Mouse (Mus musculus) splenic B cell, adult 2 months (primary cell): Measurements from ENCODE around the gene Olfr761.
"Not testable (repeated sequence)": the region's sequence is repeated elsewhere in the genome, so short reads cannot be mapped to it uniquely, and the experiment has no call there.

Experiments used
- DNase-seq: peaks from one replicate; pipeline ENCODE4 v3.0.0-alpha.2; 2011; ENCODE audit warnings: low read depth, low spot score
- H3K27me3 ChIP-seq: 2 replicates; pipeline ENCODE4 v1.6.1; 2012; ENCODE audit warnings: mild to moderate bottlenecking, low read length, moderate library complexity, mixed read lengths; ENCODE audit not compliant: control insufficient read depth, poor library complexity, insufficient read depth, severe bottlenecking
- H3K36me3 ChIP-seq: 2 replicates; pipeline ENCODE4 v1.6.1; 2012; ENCODE audit warnings: mild to moderate bottlenecking, low read length, moderate library complexity, mixed read lengths; ENCODE audit not compliant: control insufficient read depth, poor library complexity, insufficient read depth, severe bottlenecking

Gene Olfr761

DNA sequence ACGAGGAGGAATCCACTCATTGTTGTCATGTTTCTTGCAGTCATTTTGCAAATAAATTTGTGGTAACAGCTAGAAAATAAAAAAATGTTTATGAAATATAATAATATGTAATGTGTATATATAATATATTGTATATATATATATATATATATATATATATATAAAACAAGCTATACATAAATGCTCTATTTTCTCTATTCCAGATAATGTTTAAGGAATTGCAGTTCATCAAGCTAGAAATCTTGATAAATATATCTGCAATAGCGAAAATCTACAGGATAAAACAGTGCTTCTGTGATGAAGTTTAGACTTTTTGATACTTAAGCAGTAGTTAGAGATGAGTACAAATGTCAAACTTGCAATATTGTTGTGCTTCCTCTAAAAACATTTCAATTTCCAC is at the start of gene Olfr761:
Gene Olfr761 (minus strand): TSS at position 101 of the 400 bp plus-strand sequence.
- DNase-seq = no peak
- H3K27me3 ChIP-seq = no peaks in the 10 kb centered on the region

DNA sequence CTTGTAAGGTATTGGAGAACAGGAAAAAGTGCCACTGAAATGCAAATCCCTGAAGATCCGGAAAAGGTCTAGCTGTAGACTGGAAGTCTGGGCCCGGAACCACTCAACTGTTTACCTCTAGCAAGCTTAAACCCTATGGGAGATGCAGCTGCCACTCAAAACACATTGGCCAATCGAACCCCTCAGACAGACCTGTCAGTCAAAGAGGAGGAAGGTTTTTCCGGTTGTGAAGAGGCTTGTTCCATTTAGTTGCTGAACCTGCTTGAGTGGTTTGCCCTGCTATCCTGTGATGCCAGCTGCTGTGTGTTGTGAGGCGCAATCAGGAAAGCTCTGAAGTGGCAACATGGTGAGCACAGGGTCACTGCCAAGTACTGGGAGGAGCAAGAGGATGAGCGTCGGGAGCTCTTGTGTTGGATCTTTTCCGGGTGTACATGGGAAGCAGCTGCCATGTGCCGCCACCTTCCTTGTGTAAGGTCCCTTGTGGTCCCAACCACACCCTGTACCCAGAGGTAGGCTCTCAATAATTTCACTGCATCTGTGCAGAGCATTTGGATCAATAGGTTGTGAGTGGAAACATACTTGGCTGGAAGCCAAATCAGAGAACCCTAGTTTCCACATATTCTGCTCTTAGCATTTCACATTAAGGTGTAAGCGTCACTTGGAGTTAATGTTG is 42.9 kb upstream of the Olfr761 start:
- no peak for DNase-seq
- no peaks in the 10 kb centered on the region for H3K36me3 ChIP-seq
- no peaks in the 10 kb centered on the region for H3K27me3 ChIP-seq

More for the DNA sequence above, at the start of gene Olfr761:
- H3K36me3 ChIP-seq = no peaks in the 10 kb centered on the region

DNA sequence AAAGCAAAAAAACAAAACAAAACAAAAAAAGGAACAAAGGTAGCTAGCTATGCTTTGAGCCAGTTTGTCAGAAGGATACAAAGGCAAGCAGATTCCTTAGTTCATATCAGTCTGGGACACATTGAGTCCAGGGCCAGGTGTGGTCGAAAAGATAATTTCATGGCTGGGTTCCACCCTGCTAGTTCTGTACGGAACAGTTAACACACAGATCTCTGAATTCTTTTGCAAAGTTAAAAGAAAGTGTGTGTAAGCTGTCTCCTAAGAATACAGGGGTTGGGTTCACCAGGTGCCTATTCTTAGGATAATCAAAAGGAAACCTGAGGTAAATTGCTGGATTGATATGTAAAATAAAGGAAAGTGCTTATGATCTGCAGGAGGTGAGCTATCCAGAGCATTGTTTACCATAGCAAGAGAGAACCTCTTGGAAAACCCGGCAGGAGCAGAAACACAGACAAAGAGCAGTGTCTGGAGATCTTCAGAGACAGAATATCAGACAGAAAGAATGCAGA is 37.6 kb upstream of the Olfr761 start:
- no peak for DNase-seq
- Histone ChIP-seq H3K27me3 (no peaks in the 10 kb centered on the region), H3K36me3 (no peaks in the 10 kb centered on the region)

DNA sequence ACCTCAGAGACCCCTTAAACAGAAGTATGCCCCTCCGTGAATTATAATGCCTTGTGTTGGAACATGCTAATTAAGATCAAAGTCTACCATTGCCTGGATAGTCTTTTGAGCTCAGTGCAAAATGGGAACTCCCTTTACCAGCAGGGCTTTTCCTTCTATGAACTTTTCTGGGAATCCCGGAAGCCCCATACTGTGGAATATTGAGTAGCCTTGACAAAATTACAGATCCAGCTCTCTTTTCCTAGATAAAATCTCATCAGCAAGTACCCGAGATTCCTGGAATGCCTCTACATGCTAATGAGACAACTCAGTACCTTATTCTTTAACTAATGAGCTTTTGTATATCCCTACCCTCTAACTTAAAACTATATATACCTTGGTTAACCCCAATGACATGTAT is 20.7 kb upstream of the Olfr761 start:
- no peak for DNase-seq
- Histone ChIP-seq H3K36me3 (no peaks in the 10 kb centered on the region), H3K27me3 (no peaks in the 10 kb centered on the region)

DNA sequence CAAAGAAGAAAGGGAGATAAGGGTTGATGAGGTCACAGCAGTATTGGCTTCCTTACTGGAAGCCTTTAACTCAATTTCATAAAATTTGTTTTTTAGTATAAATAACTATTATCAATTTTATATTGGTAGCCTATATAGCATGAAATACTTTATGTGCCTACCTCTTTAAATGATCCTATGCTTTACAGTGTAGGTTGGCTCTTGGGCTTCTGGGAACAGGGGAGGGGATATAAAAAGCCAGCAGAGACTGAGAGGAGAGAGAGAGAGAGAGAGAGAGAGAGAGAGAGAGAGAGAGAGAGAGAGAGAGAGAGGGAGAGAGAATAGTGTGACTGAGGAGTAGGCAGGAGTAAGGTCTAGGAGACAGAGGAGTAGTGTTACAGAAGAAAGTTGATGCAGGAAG is 32.6 kb downstream of the Olfr761 start, which contains the start of gene Olfr128:
Gene Olfr128 (plus strand): TSS at position 301 of the 400 bp plus-strand sequence.
- Histone ChIP-seq H3K36me3 (no peaks in the 10 kb centered on the region), H3K27me3 (no peaks in the 10 kb centered on the region)
- DNase-seq = no peak

DNA sequence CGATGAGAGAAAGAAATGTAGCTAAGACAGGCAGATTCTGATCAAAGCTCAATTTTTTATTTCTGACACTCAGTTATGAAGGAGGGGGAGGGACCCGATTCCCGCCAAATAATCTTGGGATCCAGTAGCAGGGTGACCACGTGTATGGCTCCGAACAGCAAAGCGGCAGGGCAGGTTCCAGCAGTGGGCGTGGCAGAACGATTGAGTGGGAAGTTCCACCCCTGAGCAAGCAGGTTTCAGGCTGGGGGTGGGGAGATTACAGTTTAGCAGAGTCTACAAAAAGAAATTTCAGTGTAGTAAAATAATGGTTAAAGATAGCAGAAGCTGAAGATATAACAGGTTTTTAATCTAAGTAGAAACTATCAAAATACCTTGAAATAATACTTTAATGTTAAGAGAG is 46.1 kb downstream of the Olfr761 start:
- not testable (repeated sequence) for H3K27me3 ChIP-seq, H3K36me3 ChIP-seq, DNase-seq
